Comparison of ENCODE assay signal across 22 mouse cellular contexts in the genomic region with DNA sequence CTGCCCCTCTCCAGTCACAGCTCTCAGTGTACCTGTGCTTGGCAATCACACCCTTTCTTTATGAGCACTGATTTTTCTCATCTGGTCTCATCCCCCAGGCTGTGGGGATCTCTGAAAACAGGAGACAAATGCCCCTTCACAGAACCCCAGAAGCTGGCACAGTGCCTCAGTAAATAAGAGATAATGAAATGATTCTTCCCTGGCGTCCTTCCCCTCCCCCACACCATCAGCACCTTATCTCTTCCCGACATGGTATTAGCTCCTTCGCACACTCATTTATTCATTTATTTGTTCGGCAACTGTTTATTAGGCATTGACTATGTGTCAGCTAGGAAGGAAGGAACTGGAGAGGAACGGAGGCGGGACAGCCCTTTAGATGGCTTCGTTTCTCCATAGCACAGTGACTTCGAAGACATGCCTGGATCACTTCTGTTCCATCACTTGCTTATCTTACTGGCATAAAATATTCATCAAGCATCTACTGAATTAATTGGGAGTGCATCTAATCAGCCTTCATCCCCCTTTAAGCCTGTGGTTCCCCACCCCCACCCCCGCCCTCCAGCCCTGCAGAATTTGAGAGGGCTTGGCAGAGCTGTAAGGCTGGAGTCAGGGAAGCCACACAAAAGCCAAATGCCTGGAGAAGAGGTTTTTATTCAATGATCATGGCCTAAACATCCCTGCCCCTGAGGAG. TPM values are rescaled to one million over a fixed set of nuclear protein-coding genes. Genes with fewer than 3 reads are reported as not detected.
DNase-seq lines count a peak whose midpoint lies in the region; ATAC-seq and TF ChIP-seq lines count a peak whose summit lies in the region.
"Had no signal": no experiment of that assay in that cellular context is flagged by ENCODE, and none has a peak within 500 bp of the region (broad histone marks: within the 10 kb centered on the region; RNA-seq: fewer than 3 reads in every experiment).

No protein-coding gene starts in this region.

- no peak for TF ChIP-seq EP300 in MEL (IDR thresholded peaks at IDR 0.05; ENCODE audit: low read depth in 1 of 2, low read length in 2 of 2)

- no peak for TF ChIP-seq RAD21 in MEL (IDR thresholded peaks at IDR 0.05; ENCODE audit: low read depth, low read length)

- WGBS in forebrain, embryonic 14.5 days, result 45% methylated on average over 9 of the region's 9 CpGs
- WGBS in hindbrain, embryonic 14.5 days, result 27% methylated on average over 9 of the region's 9 CpGs
- 23% methylated on average over 9 of the region's 9 CpGs for WGBS in midbrain, embryonic 14.5 days

- ATAC-seq in forebrain, embryonic 14.5 days, result peak; percentile 80
- ATAC-seq in hindbrain, embryonic 14.5 days (ENCODE audit: low FRiP score), result peak; percentile 68; the same call in 1 of the 2 replicates
- peak; percentile 62 for ATAC-seq in midbrain, embryonic 14.5 days (ENCODE audit: low FRiP score, low TSS enrichment)

- H3K9ac ChIP-seq in MEL (ENCODE audit: control insufficient read depth, low read depth, low read length, poor library complexity, severe bottlenecking), result no peak overlapping the region
- H3K9ac ChIP-seq in forebrain, embryonic 14.5 days (ENCODE audit: low read length), result no peak overlapping the region
- no peak overlapping the region for H3K9ac ChIP-seq in hindbrain, embryonic 14.5 days
- no peak overlapping the region for H3K9ac ChIP-seq in midbrain, embryonic 14.5 days (replicated peaks; ENCODE audit: low read length)
- H3K9ac ChIP-seq: heart, embryonic 15.5 days had no signal

- H3K27me3 ChIP-seq in MEL (ENCODE audit: control insufficient read depth in 1 of 2, insufficient read depth in 2 of 2, low read length in 2 of 2), result peaks cover 0 to 3% of the 10 kb centered on the region in 2 experiments; a peak in 1 of 4 replicates
- no peaks in the 10 kb centered on the region for H3K27me3 ChIP-seq in forebrain, embryonic 14.5 days (replicated peaks; ENCODE audit: control insufficient read depth, insufficient read depth, low read length)
- no peaks in the 10 kb centered on the region for H3K27me3 ChIP-seq in hindbrain, embryonic 14.5 days (ENCODE audit: control insufficient read depth, insufficient read depth, low read length)
- no peaks in the 10 kb centered on the region for H3K27me3 ChIP-seq in midbrain, embryonic 14.5 days (ENCODE audit: control insufficient read depth, insufficient read depth, low read length)
- H3K27me3 ChIP-seq: heart, embryonic 15.5 days had no signal

- no peaks in the 10 kb centered on the region for H3K4me1 ChIP-seq in MEL (ENCODE audit: control insufficient read depth in 1 of 2, insufficient read depth in 2 of 2, low read length in 2 of 2)
- H3K4me1 ChIP-seq in forebrain, embryonic 14.5 days (ENCODE audit: control insufficient read depth, insufficient read depth, low read length), result peaks cover 11% of the 10 kb centered on the region
- peaks cover 24% of the 10 kb centered on the region for H3K4me1 ChIP-seq in hindbrain, embryonic 14.5 days (replicated peaks; ENCODE audit: control insufficient read depth, insufficient read depth, low read length)
- H3K4me1 ChIP-seq in midbrain, embryonic 14.5 days (ENCODE audit: control insufficient read depth, insufficient read depth, low read length), result peaks cover 18% of the 10 kb centered on the region

- no peak for TF ChIP-seq POLR2A in MEL (IDR thresholded peaks at IDR 0.05; ENCODE audit: control insufficient read depth in 1 of 2, insufficient read depth in 1 of 2, low read depth in 1 of 2, low read length in 2 of 2, poor library complexity in 1 of 2)

- H3K27ac ChIP-seq in MEL (ENCODE audit: control insufficient read depth, low read depth, low read length), result no peak overlapping the region
- H3K27ac ChIP-seq in forebrain, embryonic 14.5 days (ENCODE audit: low read depth, low read length), result peak overlapping the region; percentile 66
- H3K27ac ChIP-seq in hindbrain, embryonic 14.5 days, result peak overlapping the region; percentile 64
- H3K27ac ChIP-seq in midbrain, embryonic 14.5 days (replicated peaks; ENCODE audit: low read depth, low read length), result peak overlapping the region; percentile 71
- H3K27ac ChIP-seq in left cerebral cortex, adult 2 months, result no peak overlapping the region
- H3K27ac ChIP-seq: heart, embryonic 15.5 days; macrophage had no signal

- no peaks in the 10 kb centered on the region for H3K36me3 ChIP-seq in MEL (ENCODE audit: control insufficient read depth in 1 of 2, insufficient read depth in 2 of 2, low read length in 2 of 2)
- H3K36me3 ChIP-seq in forebrain, embryonic 14.5 days (ENCODE audit: control insufficient read depth, insufficient read depth, low read length), result no peaks in the 10 kb centered on the region
- no peaks in the 10 kb centered on the region for H3K36me3 ChIP-seq in hindbrain, embryonic 14.5 days (replicated peaks; ENCODE audit: control insufficient read depth, insufficient read depth)
- H3K36me3 ChIP-seq in midbrain, embryonic 14.5 days (ENCODE audit: control insufficient read depth, insufficient read depth, low read length), result no peaks in the 10 kb centered on the region
- H3K36me3 ChIP-seq: heart, embryonic 15.5 days had no signal

- no peaks in the 10 kb centered on the region for H3K9me3 ChIP-seq in MEL (replicated peaks; ENCODE audit: insufficient read depth, low read length)
- H3K9me3 ChIP-seq in forebrain, embryonic 14.5 days (replicated peaks; ENCODE audit: control insufficient read depth, low read length), result no peaks in the 10 kb centered on the region
- no peaks in the 10 kb centered on the region for H3K9me3 ChIP-seq in hindbrain, embryonic 14.5 days (ENCODE audit: control insufficient read depth, low read length)
- H3K9me3 ChIP-seq in midbrain, embryonic 14.5 days (ENCODE audit: control insufficient read depth, low read length), result no peaks in the 10 kb centered on the region
- H3K9me3 ChIP-seq: heart, embryonic 15.5 days had no signal

- no peaks in the 10 kb centered on the region for H3K79me2 ChIP-seq in MEL (ENCODE audit: control insufficient read depth, insufficient read depth, low read length, poor library complexity)

- intact Hi-C loops in left cerebral cortex, postnatal 4 days (cut with DNase I), result no loop called here
- intact Hi-C loops in left cerebral cortex, adult 2 months (cut with DNase I), result no loop called here

- H3K4me3 ChIP-seq in MEL (ENCODE audit: control insufficient read depth in 1 of 2, insufficient read depth in 1 of 2, low read depth in 2 of 2, low read length in 2 of 2), result no peak overlapping the region
- no peak overlapping the region for H3K4me3 ChIP-seq in forebrain, embryonic 14.5 days (ENCODE audit: low read depth, low read length)
- no peak overlapping the region for H3K4me3 ChIP-seq in hindbrain, embryonic 14.5 days (replicated peaks; ENCODE audit: low read length)
- no peak overlapping the region for H3K4me3 ChIP-seq in midbrain, embryonic 14.5 days (replicated peaks; ENCODE audit: low read depth, low read length)
- H3K4me3 ChIP-seq in left cerebral cortex, adult 2 months, result no peak overlapping the region
- H3K4me3 ChIP-seq: heart, embryonic 15.5 days had no signal

- H3K4me2 ChIP-seq in forebrain, embryonic 14.5 days (ENCODE audit: low read length), result no peak overlapping the region
- no peak overlapping the region for H3K4me2 ChIP-seq in hindbrain, embryonic 14.5 days (replicated peaks)
- no peak overlapping the region for H3K4me2 ChIP-seq in midbrain, embryonic 14.5 days (ENCODE audit: low read length)
- H3K4me2 ChIP-seq: heart, embryonic 15.5 days; liver, embryonic 11.5 days had no signal

- TF ChIP-seq CTCF in MEL (IDR thresholded peaks at IDR 0.05 in 2 of 3, conservative IDR thresholded peaks at IDR 0.05 in 1 of 3; ENCODE audit: control insufficient read depth in 1 of 3, insufficient read depth in 1 of 3, low read depth in 2 of 3, low read length in 3 of 3, poor library complexity in 1 of 3, severe bottlenecking in 1 of 3), result no peak
- no peak for TF ChIP-seq CTCF in left cerebral cortex, adult 2 months (IDR thresholded peaks at IDR 0.05)

- DNase-seq in MEL (ENCODE audit: low read depth, low spot score) (no peak), MN1 (ENCODE audit: low spot score) (no peak)
- DNase-seq in forebrain, embryonic 14.5 days (ENCODE audit: low spot score), result peak; percentile 62
- peak; percentile 32 for DNase-seq in hindbrain, embryonic 14.5 days (ENCODE audit: low spot score)
- peak; percentile 79 for DNase-seq in midbrain, embryonic 14.5 days
- no peak for DNase-seq in left cerebral cortex, postnatal 4 days
- DNase-seq in left cerebral cortex, adult 2 months (ENCODE audit: extremely low spot score in 1 of 2, low spot score in 2 of 2), result no peak
- DNase-seq: cerebellum, postnatal 25 days; kidney, adult 9 months; kidney, postnatal 36 days; lung, adult 2 months; retina, postnatal 1 day; thymus, postnatal 36 days had no signal

TF ChIP-seq in MEL, 35 proteins besides CTCF, POLR2A, EP300 and RAD21:
- TF ChIP-seq NRF1 (IDR thresholded peaks at IDR 0.05; ENCODE audit: insufficient read depth, low read depth, low read length, poor library complexity, severe bottlenecking) (no peak), CHD2 (IDR thresholded peaks at IDR 0.05; ENCODE audit: low read length) (no peak), TCF12 (IDR thresholded peaks at IDR 0.05; ENCODE audit: low read depth, low read length) (no peak), GATA1 (IDR thresholded peaks at IDR 0.05; ENCODE audit: low read depth, low read length) (0 out of 2 replicates have a peak, but pooled peaks have one; percentile 5)
TF ChIP-seq in MEL: peak in this region for 1.

RNA-seq across cellular contexts. Expression of gene Tbc1d21, which starts 51.6 kb away (rescaled TPM):
- total RNA-seq in MEL (2012; rRNA removed), result not detected in 2 replicates
- polyA plus RNA-seq in MEL (2012; ENCODE audit: insufficient read depth in 1 of 2, insufficient read length in 2 of 2, low read depth in 1 of 2, low replicate concordance in 2 of 2, missing spikeins in 1 of 2), result under 1 TPM in 1 of 2 experiments, not detected in 1; 0.13 TPM
- not detected in 2 replicates for polyA plus RNA-seq in forebrain, embryonic 14.5 days (2014; fragmentation: Nextera tagmentation; extraction: Ambion mirVana)
- polyA plus RNA-seq in hindbrain, embryonic 14.5 days (2014; fragmentation: Nextera tagmentation; extraction: Ambion mirVana), result not detected in 2 replicates
- polyA plus RNA-seq in midbrain, embryonic 14.5 days (2014; fragmentation: Nextera tagmentation; extraction: Ambion mirVana), result not detected in 2 replicates
- not detected for total RNA-seq in left cerebral cortex, postnatal 4 days (2021)
- total RNA-seq in left cerebral cortex, adult 2 months (2021), result not detected
- total RNA-seq: ES-E14; gastrocnemius, adult 18-20 months; granulocyte monocyte progenitor cell, adult 5-6 weeks; layer of hippocampus, postnatal 10 days; left cerebral cortex, postnatal 36 days; monocyte, adult 5-6 weeks had no signal
- polyA plus RNA-seq: heart, embryonic 15.5 days; liver, embryonic 11.5 days; lung, adult 2 months; macrophage had no signal

Comparison
In these comparisons a context has a peak if more than half of its experiments do, and no peak if none do; other contexts are left out.
1. DNase-seq: peak in forebrain, embryonic 14.5 days (single experiment), hindbrain, embryonic 14.5 days (single experiment) and midbrain, embryonic 14.5 days (single experiment); none in MEL (single experiment), left cerebral cortex, postnatal 4 days (single experiment), left cerebral cortex, adult 2 months (0 of 2) and MN1 (single experiment).
2. H3K27ac ChIP-seq: peak in forebrain, embryonic 14.5 days (single experiment), hindbrain, embryonic 14.5 days (single experiment) and midbrain, embryonic 14.5 days (single experiment); none in MEL (single experiment) and left cerebral cortex, adult 2 months (single experiment).
3. Peak in every context shown above with its lines, with median percentiles within 50 percentile points of each other: ATAC-seq.